Mouse (Mus musculus) cerebellum, adult 9-11 months (tissue): Measurements from ENCODE around the gene Gm10401.

ENCODE experiments used
- DNase-seq: peaks from one replicate; pipeline ENCODE4 v3.0.0; 2022

Gm10401 gene

DNA sequence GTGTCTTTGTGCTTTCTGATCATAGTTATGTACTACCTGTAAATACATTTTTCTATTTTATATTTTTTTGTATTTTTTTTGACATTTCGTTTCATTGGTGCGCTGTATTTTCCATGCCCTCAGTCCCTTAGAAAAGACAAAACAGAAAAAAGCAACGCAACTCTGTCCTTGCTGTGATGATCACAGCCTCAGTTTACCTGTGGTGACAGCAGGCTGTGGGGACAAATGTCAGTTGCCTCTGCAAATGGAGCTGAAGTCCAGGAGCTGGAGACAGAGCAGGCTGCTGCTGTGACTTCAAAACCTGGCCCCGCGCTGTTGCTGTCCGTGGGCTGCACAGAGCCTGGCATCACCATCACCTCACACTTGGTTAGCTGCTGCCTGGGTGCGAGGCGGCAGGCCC is at the start of gene Gm10401:
Gene Gm10401 (minus strand): TSS at position 101 of the 400 bp plus-strand sequence.
- DNase-seq, result no peak

DNA sequence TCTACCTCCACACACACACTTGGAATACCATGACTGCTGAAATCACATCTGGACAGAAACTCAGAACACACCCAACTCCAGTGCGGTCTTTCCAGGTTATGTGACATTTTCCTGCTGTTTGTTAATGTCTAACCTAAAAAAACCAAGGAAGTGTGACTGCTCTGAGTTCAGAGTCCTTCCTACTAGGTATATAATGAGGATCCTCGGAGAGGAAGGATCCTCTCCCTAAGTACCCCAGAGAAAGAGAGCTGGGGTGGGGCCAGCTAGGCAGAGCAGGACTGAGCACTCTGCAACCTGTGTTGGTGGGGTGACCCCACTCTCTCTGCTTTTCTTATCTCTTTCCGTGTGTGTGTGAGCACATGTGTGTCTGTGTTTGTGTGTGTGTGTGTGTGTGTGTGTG is 49.3 kb upstream of the Gm10401 start:
- no peak for DNase-seq

DNA sequence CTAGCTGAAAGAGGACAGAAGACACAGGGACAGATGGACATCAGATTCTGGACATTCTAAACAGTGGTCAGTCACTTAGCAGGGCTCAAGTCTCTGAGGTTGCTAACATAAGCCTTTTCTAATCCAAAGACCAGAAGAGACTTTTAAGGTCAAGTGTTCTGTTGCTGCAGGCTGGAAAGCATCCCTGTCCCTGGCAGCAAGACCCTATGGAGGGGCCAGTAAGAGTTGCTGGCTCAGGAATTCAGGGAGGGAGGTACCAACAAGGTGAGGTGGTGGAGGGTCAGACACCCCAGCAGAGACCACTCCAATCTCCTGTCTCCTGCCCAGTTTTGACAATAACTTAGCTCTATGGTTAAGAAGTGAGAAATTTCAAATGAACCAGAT is 48.6 kb upstream of the Gm10401 start:
- no peak for DNase-seq

DNA sequence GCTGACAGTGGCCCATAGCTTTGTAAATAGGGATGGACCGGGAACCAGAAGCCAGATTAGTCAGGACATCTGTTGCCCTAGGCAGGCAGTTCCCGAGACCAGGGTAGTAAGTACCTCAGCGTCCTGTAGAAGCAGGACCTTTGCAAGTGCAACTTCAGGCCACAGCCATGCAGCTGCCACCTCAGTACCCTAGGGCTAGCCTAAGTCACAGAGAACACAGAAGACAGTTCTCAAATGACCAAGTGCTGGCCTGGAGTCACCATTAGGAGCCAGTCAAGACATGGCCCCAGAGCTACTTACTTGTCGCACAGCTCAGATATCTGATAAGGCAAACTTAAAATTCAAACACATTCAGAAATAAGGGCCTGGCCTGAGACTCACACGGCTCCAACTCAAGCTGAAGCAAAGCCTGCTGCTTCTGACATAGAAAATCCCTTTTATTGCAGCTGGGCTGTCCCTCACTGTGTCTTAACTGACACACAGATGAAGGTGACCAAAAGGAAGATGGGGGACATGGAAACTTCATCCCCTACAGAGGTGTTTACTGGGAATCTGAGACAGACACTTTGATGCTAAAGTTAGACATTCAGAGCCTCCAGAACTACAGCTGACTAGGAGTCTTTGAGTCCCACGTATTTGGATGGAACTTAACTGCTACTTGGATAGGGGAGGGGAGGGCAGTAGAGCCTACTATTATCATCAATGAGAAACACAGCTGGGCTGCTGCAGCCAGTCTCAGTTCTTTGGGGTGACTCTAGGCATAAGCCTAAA is 48.1 kb upstream of the Gm10401 start:
- DNase-seq, result no peak

DNA sequence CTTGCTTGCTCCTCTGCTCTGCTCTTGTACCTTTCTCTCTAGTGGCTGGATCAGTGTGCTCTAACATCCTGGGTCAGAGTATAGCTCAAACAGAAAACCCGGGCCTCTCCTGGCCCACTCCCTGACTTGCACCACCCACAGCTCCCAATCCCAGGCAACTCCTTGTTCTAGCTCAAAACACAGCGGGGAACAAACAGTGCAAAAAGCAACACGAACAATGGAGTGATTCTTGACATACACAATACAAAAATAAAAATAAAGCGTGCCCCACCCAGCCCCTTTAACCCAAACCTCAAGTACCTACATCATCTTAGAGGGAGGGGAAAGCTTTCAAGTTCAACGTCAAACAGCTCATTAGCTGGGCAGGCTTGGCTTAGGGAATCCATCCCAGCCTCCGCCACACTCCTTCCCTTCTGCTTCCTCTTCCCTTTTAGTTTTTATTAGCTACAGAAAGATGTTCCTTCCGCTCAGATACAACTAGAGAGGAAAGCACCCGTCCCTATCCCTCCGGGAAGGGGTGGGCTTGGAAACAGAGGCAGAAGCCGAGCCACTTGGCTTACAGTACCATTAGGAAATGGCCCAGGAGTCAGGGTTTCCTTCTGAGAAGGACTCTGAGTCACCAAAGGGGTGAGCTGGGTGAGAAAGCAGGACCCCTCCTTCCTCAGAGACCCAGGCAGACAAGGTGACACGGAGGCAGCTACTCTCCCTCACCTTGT is 47.3 kb upstream of the Gm10401 start:
- DNase-seq, result no peak

DNA sequence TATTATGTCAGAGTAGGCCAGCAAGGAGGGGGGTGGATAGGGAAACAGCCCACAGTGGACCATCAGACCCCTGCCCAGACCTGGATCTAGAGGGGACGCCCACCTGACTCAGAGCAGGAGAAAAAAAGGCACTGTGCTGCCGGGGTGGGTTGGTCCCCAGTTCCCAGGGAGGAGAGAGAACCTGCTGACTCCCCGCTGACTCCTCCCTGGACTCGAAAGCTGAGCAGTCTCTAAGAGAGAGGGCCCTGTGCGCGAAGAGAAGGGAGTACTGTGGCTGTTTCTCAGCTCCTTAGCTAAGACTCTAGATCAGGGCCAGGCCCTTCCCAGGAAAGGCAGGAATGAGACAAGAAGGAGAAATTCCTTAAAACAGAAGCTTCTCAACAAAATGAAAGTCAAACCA is 46.4 kb upstream of the Gm10401 start:
- DNase-seq, result no peak

DNA sequence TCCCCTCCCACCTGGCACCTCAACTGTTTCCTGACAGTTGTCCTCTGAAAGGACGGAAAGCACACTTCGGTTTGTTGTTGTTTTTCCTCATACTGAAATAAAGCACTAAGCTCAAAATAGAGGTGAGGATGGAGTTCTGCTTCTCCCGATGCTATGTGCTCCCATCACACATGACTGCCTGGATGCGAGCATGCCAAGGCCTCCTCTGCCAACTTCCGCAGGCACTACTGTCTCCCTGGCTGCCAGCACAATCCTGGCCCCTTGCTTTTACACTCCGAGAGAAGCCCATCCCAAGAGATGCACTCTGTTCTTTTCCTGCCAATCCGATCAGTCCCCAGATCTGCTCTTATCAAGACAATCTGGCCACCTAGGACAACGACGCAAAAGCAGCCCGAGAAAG is 45.5 kb upstream of the Gm10401 start:
- DNase-seq, result peak; percentile 55

DNA sequence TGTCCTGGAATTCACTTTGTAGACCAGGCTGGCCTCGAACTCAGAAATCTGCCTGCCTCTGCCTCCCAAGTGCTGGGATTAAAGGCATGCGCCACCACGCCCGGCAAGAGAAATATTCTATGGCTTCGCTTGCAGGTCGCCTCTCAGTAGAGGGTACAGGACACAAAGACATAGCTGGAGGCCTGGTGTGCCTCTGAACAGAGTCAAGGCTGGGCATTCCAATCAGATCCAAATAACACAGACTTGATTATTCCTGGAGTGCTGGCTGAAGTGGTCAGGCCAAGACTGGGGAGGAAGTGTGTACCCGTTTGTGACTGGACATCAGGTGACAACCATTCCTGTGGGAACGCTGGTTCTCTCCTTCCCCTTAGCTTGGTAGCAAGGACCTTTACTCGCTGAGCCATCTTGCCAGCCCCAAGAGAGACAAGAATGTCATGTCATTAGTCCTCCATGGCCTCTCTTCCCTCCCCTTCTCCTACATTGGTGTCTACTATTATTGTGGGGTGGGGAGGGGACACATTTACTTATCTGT is 44.1 kb upstream of the Gm10401 start:
- DNase-seq, result no peak

DNA sequence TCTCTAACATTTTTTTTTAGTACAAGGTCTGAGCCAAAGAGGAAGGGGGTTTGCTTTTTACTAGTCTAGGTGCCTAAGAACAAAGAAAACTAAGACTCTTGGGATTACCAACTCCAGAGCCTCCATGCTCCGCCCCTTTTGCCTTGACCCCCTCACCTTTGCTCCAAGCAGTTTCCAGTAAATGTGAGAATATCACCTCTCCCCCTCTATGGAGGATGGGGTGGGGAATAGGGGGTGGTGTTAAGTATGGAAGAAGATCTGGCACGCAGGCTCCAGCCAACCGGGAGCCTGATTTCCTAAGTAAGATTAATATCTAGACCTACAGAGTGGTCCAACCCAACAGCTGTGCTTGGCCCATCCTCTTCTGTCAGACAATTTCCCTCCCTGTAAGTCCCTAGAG is 42.6 kb upstream of the Gm10401 start:
- DNase-seq, result no peak

DNA sequence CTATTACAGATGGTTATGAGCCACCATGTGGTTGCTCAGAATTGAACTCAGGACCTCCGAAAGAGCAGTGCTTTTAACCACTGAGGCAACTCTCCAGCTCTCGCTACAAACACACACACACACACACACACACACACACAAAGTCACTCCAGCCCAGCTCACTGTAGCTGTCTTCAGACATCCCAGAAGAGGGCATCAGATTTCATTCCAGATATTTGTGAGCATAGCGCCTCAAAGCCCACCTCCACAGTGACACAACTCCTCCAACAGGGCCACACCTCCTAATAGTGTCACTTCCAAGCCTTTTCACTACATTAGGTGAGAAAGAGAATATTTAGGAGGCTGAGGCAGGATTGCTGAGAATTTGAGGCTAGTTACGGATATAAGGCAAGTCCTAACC is 41.0 kb upstream of the Gm10401 start:
- no peak for DNase-seq

DNA sequence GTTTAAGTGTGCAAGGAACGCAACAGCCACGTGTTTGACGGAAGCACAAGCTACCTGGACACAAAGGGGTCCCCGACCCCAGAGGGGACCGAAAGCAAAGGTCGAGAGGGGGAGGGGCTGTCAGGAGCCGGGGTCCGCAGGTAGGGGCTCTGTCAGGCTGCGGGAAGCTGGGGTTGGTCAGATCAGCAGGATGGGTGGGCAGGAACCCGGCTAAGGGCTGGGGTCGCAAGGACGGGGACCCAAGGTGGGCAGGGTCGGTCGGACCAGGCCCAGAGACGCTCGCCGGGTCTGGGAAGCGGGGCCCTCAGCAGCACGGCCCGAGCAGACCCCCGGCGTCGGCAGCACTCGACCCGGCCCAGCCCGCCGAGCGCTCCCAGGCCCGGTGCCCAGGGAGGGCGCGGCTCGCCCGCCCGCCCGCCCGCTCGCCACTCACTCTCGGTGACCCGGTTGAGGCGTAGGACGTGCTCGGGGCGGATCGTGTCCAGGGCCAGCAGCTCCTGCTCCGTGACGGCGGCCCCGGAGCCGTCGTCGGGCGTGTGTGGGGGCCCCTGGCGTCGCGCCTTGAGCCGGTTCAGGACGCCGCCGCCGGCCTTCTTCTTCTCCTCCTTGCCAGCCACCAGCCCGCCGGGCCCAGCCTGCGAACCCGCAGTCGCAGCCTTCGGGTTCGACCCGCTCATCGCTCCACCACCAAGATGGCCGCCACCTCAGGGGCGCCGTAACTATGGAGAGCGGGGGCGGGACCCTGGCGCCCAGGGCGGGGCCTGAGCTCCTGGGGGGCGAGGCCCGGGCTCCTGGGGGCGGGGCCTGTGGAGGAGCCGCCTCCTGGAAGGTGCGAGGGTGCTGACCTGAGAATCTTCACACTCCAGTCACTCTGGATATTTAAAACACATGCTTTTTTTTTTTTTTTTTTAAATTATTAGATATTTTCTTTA is 36.4 kb upstream of the Gm10401 start, which contains the start of gene Unc119b:
Gene Unc119b (minus strand): TSS at position 742 of the 932 bp plus-strand sequence.
- peak; percentile 90 for DNase-seq

DNA sequence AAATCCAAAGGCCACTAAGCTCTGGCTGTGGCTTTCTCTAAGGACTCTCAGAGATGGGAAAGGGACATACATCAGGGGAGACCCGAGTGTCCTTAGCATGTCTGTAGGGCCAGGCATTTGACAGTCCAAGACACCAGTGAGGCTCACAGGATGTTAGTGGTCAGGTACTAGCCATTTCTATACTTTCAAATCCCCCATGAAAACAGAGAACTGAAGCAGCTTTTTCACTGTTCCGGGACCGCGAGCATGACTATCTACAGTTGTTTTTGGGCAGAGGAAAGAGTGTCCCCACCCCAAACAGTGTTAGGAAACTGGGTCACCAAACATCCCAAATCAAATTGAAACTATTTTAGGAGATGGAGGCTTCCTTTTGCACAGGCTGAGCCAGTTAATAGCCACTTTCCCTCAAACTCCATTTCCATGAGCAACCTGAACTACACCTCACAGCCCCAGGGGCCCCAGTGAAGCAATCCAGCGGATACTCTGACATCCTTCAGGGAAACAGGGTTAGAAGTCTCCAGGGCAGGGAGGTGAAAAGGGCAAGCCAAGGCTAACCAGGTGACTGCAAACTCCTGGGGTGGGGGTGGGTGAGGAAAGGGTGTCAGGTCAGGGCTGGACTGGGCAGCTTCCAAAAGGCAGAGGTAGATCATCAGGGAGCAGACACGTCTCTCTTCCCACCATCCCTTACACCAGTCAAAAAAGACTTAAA is 35.4 kb upstream of the Gm10401 start:
- peak; percentile 21 for DNase-seq

DNA sequence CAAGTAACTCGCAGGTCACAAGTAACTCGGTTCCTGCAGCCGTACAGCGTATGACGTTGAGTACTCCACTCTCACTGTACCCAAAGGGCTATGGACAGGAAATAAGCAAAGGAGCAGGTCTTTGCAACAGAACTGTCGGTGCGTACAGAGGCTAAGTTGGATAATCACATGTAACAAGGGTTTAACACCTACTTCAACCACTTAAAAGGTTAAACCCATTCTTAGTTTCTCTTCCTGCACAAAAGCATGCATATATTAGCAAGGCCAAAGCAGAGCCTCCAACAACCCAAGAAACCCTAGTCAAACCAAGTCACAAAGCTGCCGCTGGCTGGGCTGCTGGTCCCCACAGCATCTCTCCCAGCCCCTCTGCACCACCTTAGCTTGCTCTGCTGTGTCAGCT is 34.4 kb upstream of the Gm10401 start:
- DNase-seq, result no peak

DNA sequence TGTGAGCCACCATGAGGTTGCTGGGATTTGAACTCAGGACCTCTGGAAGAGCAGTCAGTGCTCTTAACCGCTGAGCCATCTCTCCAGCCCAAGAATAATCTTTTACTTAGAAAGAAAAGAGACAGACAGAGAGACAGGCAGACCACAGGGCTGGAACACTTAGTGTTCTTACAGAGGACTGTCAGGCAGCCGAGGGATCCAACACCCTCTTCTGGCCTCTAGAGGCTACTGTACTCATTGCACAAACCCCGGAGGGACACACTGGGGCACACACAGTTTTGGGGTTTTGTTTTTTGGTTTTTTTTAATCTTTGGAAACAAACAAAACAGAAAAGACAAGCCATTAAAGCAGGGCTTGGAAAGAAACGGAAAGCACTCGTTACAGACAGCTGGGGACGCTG is 31.2 kb upstream of the Gm10401 start:
- DNase-seq, result no peak

DNA sequence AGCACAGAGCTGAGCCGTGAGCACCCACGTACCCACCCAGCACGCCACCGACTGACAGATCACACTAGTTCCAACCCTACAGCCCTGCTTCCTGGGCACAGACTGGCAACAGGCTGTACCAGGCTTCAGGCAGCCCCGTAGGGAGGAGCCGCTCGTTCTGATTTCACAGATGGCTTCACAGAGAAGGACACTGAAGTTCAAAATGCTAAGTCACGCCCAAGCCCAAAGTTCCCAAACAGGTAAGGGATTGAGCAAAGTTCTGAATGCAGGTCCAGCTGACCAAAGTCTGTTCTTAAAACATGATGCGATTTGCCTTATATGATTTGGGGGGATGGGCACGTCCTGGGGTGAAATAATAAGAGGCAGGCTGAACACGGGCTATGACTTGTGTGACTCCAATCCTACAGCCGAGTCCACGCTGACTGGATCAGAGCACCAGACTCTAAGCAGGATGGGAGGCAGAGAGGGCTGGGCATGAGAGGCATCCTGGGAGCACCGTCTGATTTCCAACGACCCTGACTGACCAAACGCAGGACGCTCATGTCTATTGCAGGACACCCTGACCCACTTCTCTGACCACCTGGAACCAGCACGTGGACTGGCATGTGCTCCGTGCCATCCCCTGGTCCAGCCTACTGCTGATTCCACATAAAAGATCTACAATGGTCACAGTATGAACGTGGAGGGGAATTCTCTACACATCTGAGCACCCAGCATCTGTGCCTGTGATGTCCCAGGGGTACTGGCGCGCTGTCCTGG is 29.5 kb upstream of the Gm10401 start:
- peak; percentile 68 for DNase-seq

DNA sequence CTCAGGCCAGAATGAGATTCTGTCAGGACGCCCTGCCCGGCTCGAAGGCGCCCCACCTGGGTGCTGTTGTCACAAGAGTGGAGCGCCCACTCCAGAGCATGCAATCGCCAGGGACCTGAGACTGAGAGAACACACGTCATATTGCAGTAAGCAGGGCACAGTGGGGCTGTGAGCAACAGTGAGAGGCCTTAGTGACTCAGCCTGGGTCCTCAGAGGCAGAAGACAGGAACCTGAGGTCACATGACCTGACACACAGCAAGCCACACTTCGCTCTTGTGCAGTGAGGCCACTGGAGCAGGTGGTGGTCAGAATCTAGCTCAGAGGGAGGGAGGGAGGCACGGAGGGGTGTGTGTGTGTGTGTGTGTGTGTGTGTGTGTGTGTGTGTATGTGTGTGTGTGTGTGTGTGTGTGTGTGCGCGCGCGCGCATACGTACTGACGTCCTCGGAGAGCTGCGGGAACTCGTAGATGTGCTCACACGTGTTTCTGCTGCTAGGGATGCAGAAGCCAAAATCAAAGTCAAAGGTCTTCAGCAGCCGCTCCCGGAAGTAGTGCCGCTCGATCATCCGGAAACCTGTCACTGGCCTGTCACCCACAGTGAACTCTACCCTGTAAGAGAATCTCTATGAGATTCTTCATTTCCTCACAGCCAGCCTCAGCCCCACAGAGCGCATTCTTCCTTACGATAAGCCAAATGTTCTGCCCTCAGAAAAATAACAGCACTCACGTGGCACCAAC is 28.6 kb upstream of the Gm10401 start:
- peak; percentile 48 for DNase-seq

DNA sequence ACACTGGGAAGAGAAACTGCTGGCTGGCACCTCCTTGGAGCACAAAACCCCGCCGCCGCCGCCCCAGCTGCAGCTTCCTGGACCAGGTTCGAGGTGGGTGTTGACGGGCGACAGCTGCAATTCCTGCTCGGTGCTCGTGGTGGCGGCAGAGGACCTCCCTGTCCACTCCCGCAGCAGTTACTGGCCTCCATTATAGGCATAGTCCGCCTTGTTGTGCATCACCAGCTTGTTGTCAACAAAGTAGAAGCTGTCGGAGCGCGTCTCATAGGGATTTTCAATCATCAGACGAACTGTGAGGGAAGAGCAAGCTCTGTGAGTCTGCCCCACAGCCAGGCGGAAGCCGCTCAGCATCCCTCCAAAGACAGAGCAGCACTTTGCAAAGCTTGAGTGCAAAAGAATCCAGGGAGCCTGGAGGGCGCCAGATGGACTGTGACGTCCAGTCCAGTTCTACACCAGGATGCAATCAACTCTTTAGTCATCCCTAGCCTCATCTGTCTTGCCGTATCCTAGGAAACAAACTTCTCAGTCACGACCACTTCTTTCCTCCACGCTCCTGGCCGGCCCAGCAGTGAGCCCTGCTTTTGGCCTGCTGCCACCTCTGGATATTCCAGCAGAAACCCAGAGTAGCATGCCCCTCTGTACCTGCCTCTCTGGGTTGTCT is 27.2 kb upstream of the Gm10401 start:
- peak; percentile 89 for DNase-seq

DNA sequence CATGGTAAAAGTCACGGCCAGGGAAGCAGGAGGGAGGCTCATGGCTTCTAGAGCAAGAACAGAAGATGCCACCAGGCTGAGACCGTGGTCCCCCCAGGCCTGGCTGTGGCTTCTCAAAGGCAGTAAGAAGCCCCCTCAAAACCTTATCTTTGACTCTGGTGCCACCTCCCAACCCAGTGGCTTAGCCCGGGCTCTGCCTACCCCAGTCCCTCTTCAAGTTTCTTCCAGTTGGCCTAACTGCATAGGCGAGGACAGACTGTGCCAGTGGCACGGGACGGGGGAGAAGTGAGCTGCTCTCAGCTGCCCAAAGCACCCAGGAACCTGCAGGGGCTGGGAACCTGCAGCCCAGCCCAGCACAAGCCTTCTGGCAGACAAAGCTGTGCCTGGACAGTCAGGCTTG is 26.6 kb upstream of the Gm10401 start:
- DNase-seq, result peak; percentile 49

DNA sequence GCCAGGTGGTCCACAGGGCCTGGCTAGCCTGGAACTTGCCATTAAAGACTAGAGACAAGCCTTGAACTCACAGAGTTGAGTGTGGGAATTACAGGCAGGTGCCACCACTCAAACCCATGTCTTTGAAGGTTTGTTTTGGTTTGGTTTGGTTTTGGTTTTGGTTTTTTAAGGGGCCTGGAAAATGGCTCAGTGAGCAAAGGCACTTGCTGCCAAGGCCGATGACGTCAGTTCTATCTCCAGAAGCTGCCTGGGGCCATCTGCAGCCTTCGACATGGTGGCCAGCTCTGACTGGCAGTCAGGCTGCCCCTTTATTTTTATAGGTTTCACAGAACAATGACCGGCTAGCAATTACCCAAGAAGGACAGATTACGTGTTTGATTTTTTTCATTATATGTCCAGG is 22.9 kb upstream of the Gm10401 start:
- DNase-seq, result peak; percentile 73

DNA sequence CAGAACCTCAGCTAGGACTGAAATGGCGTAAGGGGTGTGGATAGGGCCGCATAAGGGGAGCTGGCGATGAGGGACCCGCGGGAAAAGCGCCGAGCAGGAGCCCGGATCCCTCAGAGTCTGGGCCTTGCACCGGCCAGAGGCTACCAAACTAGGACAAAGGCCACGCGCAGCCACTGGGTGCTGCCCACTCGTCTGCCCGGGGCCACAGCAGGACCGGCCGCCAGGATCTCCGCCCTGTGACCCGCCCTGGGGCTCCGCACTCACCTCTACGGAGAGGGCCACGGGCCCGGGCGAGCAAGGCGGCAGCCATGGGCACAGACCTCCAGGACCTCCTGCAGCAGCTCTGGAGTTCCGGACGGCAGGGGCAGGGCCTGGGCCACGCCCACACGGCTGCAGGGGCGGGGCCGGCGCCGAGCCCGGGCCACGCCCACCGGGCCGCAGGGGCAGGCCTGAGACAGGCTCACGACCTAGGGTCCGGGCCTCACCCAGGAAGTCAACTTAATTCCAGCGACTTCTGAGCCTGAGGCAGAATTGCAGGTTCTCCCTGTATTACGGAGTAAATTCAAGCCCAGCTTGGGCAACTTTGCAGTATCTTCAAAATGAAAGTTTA is 21.0 kb upstream of the Gm10401 start, which contains the start of gene Acads:
Gene Acads (minus strand): TSS at position 386 of the 610 bp plus-strand sequence.
- peak; percentile 72 for DNase-seq
